In the genomic region with DNA sequence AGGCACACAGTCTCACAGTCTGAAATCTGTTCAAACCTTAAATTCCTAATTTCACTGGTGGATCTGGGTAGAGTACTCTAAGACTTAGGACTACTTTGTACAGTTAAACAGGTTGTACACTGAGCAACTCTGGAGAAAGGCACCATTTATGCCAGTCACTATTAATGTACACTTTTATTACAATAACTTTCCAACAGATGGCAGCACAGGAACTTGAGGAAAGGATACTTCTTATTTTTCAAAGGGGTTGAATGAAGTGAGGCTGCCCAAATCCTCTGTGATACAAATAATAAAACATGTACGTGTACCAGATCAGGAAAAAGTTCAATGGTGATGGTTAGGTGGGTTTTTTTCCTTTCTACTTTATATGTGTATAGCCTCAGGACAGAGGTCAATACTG, we compare ENCODE assay signal across 12 mouse cellular contexts. TPM values are rescaled to one million over a fixed set of nuclear protein-coding genes. Genes with fewer than 3 reads are reported as not detected.
A peak's percentile ranks its signal among the peaks of the same experiment; 100 is the strongest.
DNase-seq lines count a peak whose midpoint lies in the region; ATAC-seq and TF ChIP-seq lines count a peak whose summit lies in the region.
"Had no signal": no experiment of that assay in that cellular context is flagged by ENCODE, and none has a peak within 500 bp of the region (broad histone marks: within the 10 kb centered on the region; RNA-seq: fewer than 3 reads in every experiment).

No protein-coding gene starts in this region.

- no peak overlapping the region for H3K9ac ChIP-seq in heart, adult 2 months (ENCODE audit: low read depth, low read length)
- no peak overlapping the region for H3K9ac ChIP-seq in stomach, postnatal 0 days (ENCODE audit: low read length)
- H3K9ac ChIP-seq: stomach, embryonic 15.5 days had no signal

- no peak overlapping the region for H3K27ac ChIP-seq in heart, adult 2 months
- H3K27ac ChIP-seq in stomach, postnatal 0 days (replicated peaks): no peak overlapping the region
- H3K27ac ChIP-seq in thymus, adult 2 months (ENCODE audit: control insufficient read depth, insufficient read depth, low read length): no peak overlapping the region
- H3K27ac ChIP-seq: stomach, embryonic 15.5 days had no signal

- WGBS in heart, adult 2 months: 49% methylated on average over 1 of the region's 1 CpGs
- WGBS in stomach, postnatal 0 days: 32% methylated on average over 1 of the region's 1 CpGs
- WGBS in thymus, adult 2 months: 67% methylated on average over 1 of the region's 1 CpGs

- 0 out of 2 replicates have a peak, but pooled peaks have one; percentile 39 for ATAC-seq in common myeloid progenitor, adult 5-6 weeks (replicated peaks; ENCODE audit: low read depth, poor library complexity, severe bottlenecking)
- no peak for ATAC-seq in stomach, postnatal 0 days (ENCODE audit: low FRiP score, low TSS enrichment)
- ATAC-seq in erythroblast, adult 5-6 weeks (replicated peaks; ENCODE audit: low FRiP score, poor library complexity, severe bottlenecking): no peak; the same call in 1 of the 2 replicates

- no peaks in the 10 kb centered on the region for H3K9me3 ChIP-seq in stomach, postnatal 0 days (ENCODE audit: control insufficient read depth, low read length)
- H3K9me3 ChIP-seq: G1E; stomach, embryonic 15.5 days had no signal

- no peaks in the 10 kb centered on the region for H3K27me3 ChIP-seq in heart, adult 2 months (ENCODE audit: control insufficient read depth, insufficient read depth, low read length)
- no peaks in the 10 kb centered on the region for H3K27me3 ChIP-seq in stomach, postnatal 0 days (ENCODE audit: control insufficient read depth, insufficient read depth, low read length)
- no peaks in the 10 kb centered on the region for H3K27me3 ChIP-seq in thymus, adult 2 months (ENCODE audit: control insufficient read depth, insufficient read depth, low read length)
- H3K27me3 ChIP-seq: stomach, embryonic 15.5 days had no signal

- TF ChIP-seq CTCF in heart, adult 2 months (IDR thresholded peaks at IDR 0.05): peak; percentile 66
- peak; percentile 76 for TF ChIP-seq CTCF in stomach, postnatal 0 days (IDR thresholded peaks at IDR 0.05; ENCODE audit: low read depth)
- TF ChIP-seq CTCF in thymus, adult 2 months (IDR thresholded peaks at IDR 0.05; ENCODE audit: borderline replicate concordance, control insufficient read depth, extremely low read depth, insufficient read depth, low read length, poor library complexity): no peak

- no peak overlapping the region for H3K4me3 ChIP-seq in heart, adult 2 months
- no peak overlapping the region for H3K4me3 ChIP-seq in stomach, postnatal 0 days (ENCODE audit: low read depth, low read length)
- no peak overlapping the region for H3K4me3 ChIP-seq in thymus, adult 2 months (ENCODE audit: control insufficient read depth, insufficient read depth, low read length)
- H3K4me3 ChIP-seq: stomach, embryonic 15.5 days had no signal

- no peak for DNase-seq in heart, adult 2 months
- DNase-seq in heart, adult 9 months (ENCODE audit: low spot score in 2 of 2): no peak
- peak; percentile 4 for DNase-seq in lung, postnatal 10 days
- DNase-seq in lung, adult 18-20 months: no peak
- DNase-seq in stomach, postnatal 0 days (ENCODE audit: low spot score): no peak
- DNase-seq in thymus, adult 2 months: no peak
- DNase-seq: kidney, postnatal 10 days; left cerebral cortex, postnatal 4 days had no signal

- no peaks in the 10 kb centered on the region for H3K79me2 ChIP-seq in heart, adult 2 months (replicated peaks; ENCODE audit: control insufficient read depth, insufficient read depth, low read length)

- TF ChIP-seq EP300 in heart, adult 2 months (IDR thresholded peaks at IDR 0.05; ENCODE audit: insufficient read depth, low read depth, low read length): no peak
- TF ChIP-seq EP300 in stomach, postnatal 0 days (optimal IDR thresholded peaks at IDR 0.05): no peak

- H3K36me3 ChIP-seq in heart, adult 2 months (ENCODE audit: control insufficient read depth, insufficient read depth, low read length): no peaks in the 10 kb centered on the region
- H3K36me3 ChIP-seq in stomach, postnatal 0 days (ENCODE audit: control insufficient read depth, insufficient read depth, low read length): peaks cover 5% of the 10 kb centered on the region; the same call in 1 of the 2 replicates
- H3K36me3 ChIP-seq in thymus, adult 2 months (ENCODE audit: control insufficient read depth, insufficient read depth, low read length): no peaks in the 10 kb centered on the region
- H3K36me3 ChIP-seq: stomach, embryonic 15.5 days had no signal

- H3K4me2 ChIP-seq in stomach, postnatal 0 days (replicated peaks; ENCODE audit: low read depth): no peak overlapping the region
- H3K4me2 ChIP-seq: stomach, embryonic 15.5 days had no signal

- no peak for TF ChIP-seq POLR2A in heart, adult 2 months (IDR thresholded peaks at IDR 0.05; ENCODE audit: insufficient read depth, low read depth, low read length)
- TF ChIP-seq POLR2A in thymus, adult 2 months (IDR thresholded peaks at IDR 0.05; ENCODE audit: control insufficient read depth, extremely low read depth, insufficient read depth, low read length, poor library complexity): no peak

- intact Hi-C loops in heart, adult 2 months (cut with DNase I): loop anchor here (5.0 kb wide), 1 partner anchor 69 kb away; a partner anchor contains a TSS

- no peaks in the 10 kb centered on the region for H3K4me1 ChIP-seq in heart, adult 2 months (ENCODE audit: control insufficient read depth, insufficient read depth, low read length)
- no peaks in the 10 kb centered on the region for H3K4me1 ChIP-seq in stomach, postnatal 0 days (replicated peaks; ENCODE audit: control insufficient read depth, insufficient read depth)
- H3K4me1 ChIP-seq in thymus, adult 2 months (replicated peaks; ENCODE audit: control insufficient read depth, insufficient read depth, low read length): no peaks in the 10 kb centered on the region
- H3K4me1 ChIP-seq: stomach, embryonic 15.5 days had no signal

RNA-seq across cellular contexts. Expression of a gene that starts 43.6 kb away (rescaled TPM):
- total RNA-seq in heart, adult 2 months (2021): 1,000 to 10,000 TPM in 1 of 2 experiments, 100 to 1,000 TPM in 1; 871 to 1,031 TPM
- polyA plus RNA-seq in heart, adult 2 months (2012; rRNA removed): 289 and 479 TPM in 2 replicates
- 67.1 and 76.9 TPM in 2 replicates for total RNA-seq in common myeloid progenitor, adult 5-6 weeks (2017)
- polyA plus RNA-seq in stomach, postnatal 0 days (2015; fragmentation: Nextera tagmentation; extraction: Ambion mirVana): 326 and 337 TPM in 2 replicates
- 37.2 and 39.2 TPM in 2 replicates for total RNA-seq in erythroblast, adult 5-6 weeks (2015; ENCODE audit: low replicate concordance)
- total RNA-seq in erythroblast, adult 5-6 weeks (2017; ENCODE audit: low replicate concordance): 14.1 and 32.3 TPM in 2 replicates
- 41.9 and 45.3 TPM in 2 replicates for polyA plus RNA-seq in thymus, adult 2 months (2012; rRNA removed)

Comparison
In these comparisons a context has a peak if more than half of its experiments do, and no peak if none do; other contexts are left out.
1. RNA of a gene that starts 43.6 kb away (total RNA-seq): 871 to 1,031 TPM in heart, adult 2 months; 67.1 to 76.9 TPM in common myeloid progenitor, adult 5-6 weeks and 14.1 to 39.2 TPM in erythroblast, adult 5-6 weeks; every median in the first group is over 10 times any median in the second.